Mouse (Mus musculus): ENCODE results near the gene Nup85. TPM values are rescaled to one million over a fixed set of nuclear protein-coding genes. Genes with fewer than 3 reads are reported as not detected.

Nup85 gene
- polyA plus RNA-seq, 1 experiment from 2014 or later = 148 TPM

DNA sequence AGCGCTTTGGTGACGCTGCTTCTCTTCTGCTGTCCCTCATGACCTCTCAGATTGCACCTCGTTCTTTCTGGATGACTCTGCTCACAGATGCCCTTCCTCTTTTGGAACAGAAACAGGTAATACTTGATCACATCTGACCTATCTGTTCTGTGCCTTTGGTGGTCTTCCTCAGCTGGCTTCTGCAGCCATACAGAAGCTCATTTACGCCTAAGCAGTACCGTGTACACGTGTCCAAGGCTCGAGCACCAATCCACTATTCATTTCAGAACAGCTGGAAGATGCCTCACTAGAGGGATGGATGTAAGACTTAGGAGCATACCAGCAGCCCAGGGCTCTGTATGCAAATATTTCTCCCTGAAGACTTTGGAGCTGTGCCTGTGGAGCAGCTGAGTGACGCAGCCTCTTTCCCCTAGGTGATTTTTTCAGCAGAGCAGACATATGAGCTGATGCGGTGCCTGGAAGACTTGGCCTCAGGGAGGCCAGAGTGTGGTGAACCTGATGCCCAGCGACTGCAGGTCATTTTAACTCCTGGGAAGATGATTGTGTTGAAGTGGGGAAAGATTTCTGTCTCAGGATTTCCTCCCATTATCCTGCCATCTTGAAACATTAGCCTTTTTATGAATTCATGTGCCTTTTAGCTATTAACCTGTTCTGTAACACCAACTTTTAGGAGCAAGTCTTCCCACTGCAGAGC is 18.8 kb downstream of the Nup85 start:
- no peak for DNase-seq (ENCODE audit: low spot score)

GRCm38 (mm10) chr11:115584376-115585073 is 20.3 kb downstream of the Nup85 start:
- no peak for DNase-seq (ENCODE audit: low spot score)

DNA sequence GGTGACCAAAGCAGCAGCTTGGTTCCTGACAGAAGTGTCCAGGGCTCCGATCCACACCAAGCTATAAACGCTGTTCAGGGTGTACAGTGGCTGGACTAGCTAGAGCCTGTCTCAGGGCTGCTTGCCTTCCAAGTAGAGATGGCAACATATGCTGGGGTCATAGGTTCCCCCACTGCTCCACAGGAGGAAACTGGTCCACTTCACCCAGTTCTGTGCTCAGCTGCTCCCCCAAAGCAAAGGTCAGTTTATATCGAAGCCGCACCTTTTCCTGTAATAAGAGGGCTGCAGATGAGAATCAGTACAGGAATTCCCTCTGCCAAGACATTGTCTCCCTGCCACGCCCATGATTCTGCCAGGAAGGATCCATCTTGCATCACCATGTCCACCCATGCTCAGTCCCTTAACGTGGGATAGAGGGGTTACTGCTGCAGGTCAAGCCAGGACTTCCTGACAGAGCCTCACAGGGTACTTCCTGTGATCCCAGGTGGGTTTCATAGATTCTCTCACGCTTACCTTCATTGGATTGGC is 21.4 kb downstream of the Nup85 start:
- no peak for DNase-seq (ENCODE audit: low spot score)

- no peak for DNase-seq (ENCODE audit: low spot score)
Measured at GRCm38 (mm10) chr11:115586403-115586802, 22.2 kb downstream of the Nup85 start.

- DNase-seq (ENCODE audit: low spot score) = no peak
Measured at GRCm38 (mm10) chr11:115587984-115588383, 23.8 kb downstream of the Nup85 start.

- DNase-seq (ENCODE audit: low spot score) = no peak
Measured at GRCm38 (mm10) chr11:115590526-115591075, 26.4 kb downstream of the Nup85 start.

- DNase-seq (ENCODE audit: low spot score) = no peak
Measured at GRCm38 (mm10) chr11:115595209-115595608, 31.0 kb downstream of the Nup85 start.

DNA sequence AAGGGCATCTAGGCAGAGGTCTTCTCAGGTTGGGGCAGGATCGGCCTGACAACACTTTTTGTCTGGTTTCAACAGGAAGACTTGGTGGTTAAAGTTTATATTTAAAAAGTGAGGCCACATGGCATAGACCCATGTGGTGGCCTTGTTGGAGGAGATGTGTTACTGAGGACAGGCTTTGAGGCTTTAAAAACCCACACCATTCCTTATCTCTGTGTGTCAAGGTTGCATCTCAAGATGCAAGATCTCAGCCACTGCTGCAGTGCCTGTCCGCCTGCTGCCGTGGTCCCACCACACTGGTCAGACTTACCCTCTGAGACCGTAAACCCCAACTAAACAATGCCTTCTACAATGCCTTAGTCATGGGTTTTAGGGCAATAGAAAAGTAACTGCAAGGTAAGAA is 34.1 kb downstream of the Nup85 start:
- no peak for DNase-seq (ENCODE audit: low spot score)

DNA sequence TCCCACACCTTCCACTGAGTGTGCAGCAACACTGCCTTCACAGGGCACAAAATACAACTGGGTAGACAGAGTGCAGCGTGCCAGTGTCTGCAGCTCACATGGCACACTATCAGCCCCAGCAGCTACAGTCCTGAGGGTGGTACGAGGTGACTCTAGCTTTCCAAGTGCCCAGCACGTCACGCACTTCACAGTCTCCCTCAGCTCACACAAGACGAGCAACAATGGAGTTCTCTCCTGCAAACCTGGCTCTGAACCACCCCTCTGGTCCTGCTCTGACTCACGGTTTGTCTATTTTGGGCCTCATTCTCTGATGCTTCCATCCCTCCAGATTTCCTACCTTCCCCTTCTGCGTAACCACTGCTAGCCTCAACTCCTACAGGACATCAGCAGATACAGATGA is 35.5 kb downstream of the Nup85 start:
- DNase-seq (ENCODE audit: low spot score) = no peak

GRCm38 (mm10) chr11:115600743-115601142 is 36.5 kb downstream of the Nup85 start:
- no peak for DNase-seq (ENCODE audit: low spot score)

DNA sequence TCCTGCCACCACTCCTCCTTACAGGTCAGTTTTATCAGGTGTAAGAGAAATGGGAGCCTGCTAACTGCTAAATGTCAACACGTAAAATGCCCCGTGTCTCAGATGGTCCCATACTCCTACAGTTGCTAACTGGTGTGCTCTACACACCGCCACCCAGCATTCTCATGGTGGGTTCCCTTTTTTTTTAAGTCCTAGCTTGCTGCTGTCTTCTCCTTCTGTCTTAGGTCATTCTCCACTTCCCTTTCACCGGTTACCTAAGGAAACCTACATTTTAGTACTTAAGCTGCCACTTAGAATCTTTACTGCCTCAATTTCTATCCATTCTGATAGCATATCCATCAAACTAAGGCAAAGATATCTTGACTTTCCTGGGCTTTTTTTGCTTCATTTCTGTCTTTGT is 36.9 kb downstream of the Nup85 start:
- no peak for DNase-seq (ENCODE audit: low spot score)

GRCm38 (mm10) chr11:115603128-115603475 is 38.9 kb downstream of the Nup85 start:
- DNase-seq (ENCODE audit: low spot score) = no peak

DNA sequence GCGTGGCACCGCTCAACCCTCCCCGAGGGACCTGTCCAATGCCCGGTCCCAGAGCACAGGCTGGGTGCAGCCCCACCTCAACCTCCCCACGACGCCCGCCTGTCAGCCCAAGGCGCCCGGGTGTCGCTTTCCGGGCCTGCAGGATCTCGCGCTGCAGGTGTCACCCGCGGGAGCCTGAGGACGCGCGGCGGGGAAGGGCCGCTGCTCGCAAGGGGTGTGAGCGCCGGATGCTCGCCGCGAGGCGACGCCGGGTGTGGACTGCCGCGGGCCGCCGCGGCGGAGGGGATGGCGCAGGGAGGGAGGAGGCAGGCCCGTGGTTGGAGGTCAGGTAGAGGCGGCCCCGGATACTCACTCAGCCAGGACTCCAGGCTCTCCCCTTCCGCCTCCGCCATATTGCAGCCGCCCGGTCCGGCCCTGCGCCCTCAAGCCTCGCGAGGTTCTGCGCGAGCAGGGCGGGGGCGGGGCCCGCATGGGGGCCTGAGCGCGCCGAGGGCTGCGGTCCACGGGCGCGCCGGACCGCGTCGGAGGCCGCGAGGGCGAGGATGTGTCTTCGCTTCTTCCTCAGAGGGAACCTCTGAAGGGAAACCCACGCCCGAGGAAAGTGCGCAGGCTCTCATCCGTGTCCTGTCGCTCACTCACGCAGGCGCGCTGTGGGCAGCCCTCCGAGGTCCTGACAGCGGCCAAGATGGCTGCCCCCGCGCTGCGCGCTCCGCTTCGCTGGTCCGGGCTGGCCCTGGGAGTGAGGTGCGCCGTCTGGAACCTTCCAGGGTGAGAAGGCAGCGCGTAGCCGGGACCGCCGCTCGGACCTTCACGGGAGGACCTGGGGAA is 39.5 kb downstream of the Nup85 start, which contains the start of the genes Mrps7 and Gga3:
Gene Mrps7 (plus strand): TSS at position 450 of the 828 bp plus-strand sequence.
Gene Gga3 (minus strand): TSS at position 576 of the 828 bp plus-strand sequence.
- DNase-seq (ENCODE audit: low spot score) = peak; percentile 92

GRCm38 (mm10) chr11:115604304-115604696 is 40.1 kb downstream of the Nup85 start:
- no peak for DNase-seq (ENCODE audit: low spot score)

DNA sequence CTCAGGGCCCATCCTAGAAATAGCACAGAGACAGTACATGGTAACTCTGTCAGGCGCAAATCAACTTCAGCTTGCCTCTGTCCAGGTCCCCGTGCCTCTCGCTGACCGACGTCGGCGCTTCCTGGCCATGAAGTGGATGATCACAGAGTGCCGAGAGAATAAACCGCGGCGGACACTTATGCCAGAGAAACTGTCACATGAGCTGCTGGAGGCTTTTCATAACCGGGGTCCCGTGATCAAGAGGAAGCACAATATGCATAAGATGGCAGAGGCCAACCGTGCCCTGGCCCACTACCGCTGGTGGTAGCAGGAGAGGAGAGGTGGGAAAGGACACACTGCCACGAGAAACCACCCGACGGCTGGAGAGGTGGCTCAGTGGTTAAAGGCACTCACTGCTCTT is 42.5 kb downstream of the Nup85 start:
- no peak for DNase-seq (ENCODE audit: low spot score)

DNA sequence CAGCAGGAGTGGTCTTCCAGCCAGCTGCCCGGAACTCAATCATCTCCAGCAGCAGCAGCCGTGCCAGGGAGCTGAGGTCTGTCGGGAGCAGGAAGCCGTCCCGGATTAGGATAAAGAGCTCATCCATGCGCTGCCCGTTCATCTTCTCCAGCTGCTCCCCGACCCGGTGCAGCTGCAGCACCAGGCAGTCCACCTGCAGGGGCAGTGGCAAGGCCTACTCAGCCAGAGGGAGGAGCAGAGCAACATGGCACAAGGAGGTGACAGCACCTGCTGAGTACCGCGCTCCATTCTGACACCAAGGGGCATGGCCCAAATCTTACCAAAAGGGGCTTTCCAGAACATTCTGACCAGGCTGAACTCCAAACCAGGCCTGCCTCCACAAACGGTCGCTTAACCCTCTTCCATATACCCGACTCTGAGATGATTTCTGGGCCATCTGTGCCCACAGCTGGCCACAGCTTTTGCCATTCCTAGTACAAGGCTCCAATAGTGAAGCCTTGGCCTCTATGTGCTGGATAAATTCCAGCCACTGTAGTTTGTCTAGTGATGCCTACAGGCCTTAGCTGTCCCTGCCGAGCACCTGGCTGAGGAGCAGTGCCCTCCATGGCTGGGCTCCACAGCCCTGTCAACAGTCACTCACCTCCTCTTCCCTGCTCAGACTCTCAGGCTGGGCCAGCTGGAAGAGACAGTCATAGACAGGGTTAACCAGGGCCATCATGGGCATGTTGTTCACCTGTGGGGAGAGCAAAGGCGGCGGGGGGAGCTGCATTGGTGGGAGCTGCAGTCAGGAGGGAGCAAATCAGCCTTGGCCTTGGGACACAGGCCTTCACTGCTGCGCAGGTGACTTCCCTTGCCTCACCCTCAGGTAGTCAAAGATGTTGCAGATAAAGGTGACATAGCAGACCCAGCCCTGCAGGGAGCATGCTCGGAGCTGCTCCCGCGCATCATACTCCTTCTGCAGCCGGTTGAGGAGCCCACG is 44.5 kb downstream of the Nup85 start:
- no peak for DNase-seq (ENCODE audit: low spot score)

- no peak for DNase-seq (ENCODE audit: low spot score)
Measured at GRCm38 (mm10) chr11:115609576-115609975, 45.3 kb downstream of the Nup85 start.

GRCm38 (mm10) chr11:115611173-115611572 is 46.9 kb downstream of the Nup85 start:
- no peak for DNase-seq (ENCODE audit: low spot score)

- DNase-seq (ENCODE audit: low spot score) = no peak
Measured at GRCm38 (mm10) chr11:115612059-115612409, 47.8 kb downstream of the Nup85 start.

DNA sequence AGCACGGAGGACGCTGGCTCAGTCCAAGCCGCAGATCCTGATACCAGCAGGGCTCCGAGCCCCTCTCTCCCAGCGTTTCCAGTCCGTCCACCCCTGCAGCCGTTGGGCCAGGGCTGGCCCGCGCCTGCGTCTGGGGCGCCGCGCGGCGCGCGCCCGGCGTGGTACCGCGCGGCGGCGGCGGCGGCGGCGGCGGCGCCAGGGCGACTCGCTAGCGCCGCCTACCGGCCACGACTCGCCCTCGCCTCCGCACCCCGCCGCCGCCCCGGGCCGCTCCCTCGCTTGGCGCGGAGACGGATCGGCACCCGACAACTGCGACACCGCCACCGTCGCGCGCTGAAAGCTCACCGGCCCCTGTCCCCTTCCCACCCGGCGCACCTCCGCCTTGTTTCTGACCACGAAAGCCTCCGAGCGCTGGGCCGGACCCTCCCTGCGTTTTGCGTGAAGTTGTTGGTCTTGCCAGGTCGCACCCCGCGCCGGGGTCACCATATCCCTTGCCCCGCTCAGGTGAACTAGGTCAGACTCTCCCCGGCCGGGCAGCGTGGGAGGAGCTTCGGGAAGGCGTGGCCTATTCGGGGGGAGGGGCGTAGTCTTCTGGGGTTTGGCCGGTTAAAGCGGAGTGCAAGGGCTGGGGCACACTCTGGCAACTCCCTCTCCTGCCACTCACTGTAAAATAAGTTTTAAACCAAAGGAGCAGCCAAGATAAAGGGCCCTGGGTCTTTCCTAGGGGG is 48.3 kb downstream of the Nup85 start, which contains the start of gene Mif4gd:
Gene Mif4gd (minus strand): TSS at position 560 of the 728 bp plus-strand sequence.
- DNase-seq (ENCODE audit: low spot score) = peak; percentile 92
